Mouse (Mus musculus) cerebellum, postnatal 4 days (tissue): Measurements from ENCODE around the gene Eif4g3.

Experiments used
- DNase-seq, 2 experiments: peaks; one replicate each; pipeline ENCODE4 v3.0.0; 2022; ENCODE audit warnings: low spot score in 2 of 2, mixed read lengths in 1 of 2

The Eif4g3 gene

GRCm38 (mm10) chr4:138061161-138061560 is 68.3 kb downstream of the Eif4g3 start:
- no peak for DNase-seq

GRCm38 (mm10) chr4:138063372-138064265 is 70.8 kb downstream of the Eif4g3 start:
- no peak for DNase-seq

- DNase-seq = no peak
These were observed 72.2 kb downstream of the Eif4g3 start for GRCm38 (mm10) chr4:138064882-138065592.

GRCm38 (mm10) chr4:138065593-138066169 is 72.9 kb downstream of the Eif4g3 start:
- no peak for DNase-seq

GRCm38 (mm10) chr4:138066421-138066820 is 73.6 kb downstream of the Eif4g3 start:
- no peak for DNase-seq

- no peak for DNase-seq
These were observed 75.0 kb downstream of the Eif4g3 start for GRCm38 (mm10) chr4:138067858-138068257.

- DNase-seq = peak in 1 of 2 experiments; percentile 24
These were observed 75.8 kb downstream of the Eif4g3 start for GRCm38 (mm10) chr4:138068598-138068997.

GRCm38 (mm10) chr4:138069371-138069770 is 76.5 kb downstream of the Eif4g3 start:
- no peak for DNase-seq

- no peak for DNase-seq
These were observed 78.7 kb downstream of the Eif4g3 start for GRCm38 (mm10) chr4:138071497-138071896.

GRCm38 (mm10) chr4:138073086-138073485 is 80.3 kb downstream of the Eif4g3 start:
- no peak for DNase-seq

- no peak for DNase-seq
These were observed 80.7 kb downstream of the Eif4g3 start for GRCm38 (mm10) chr4:138073531-138073930.

- no peak for DNase-seq
These were observed 82.2 kb downstream of the Eif4g3 start for GRCm38 (mm10) chr4:138074896-138075584.

- DNase-seq = no peak
These were observed 85.0 kb downstream of the Eif4g3 start for GRCm38 (mm10) chr4:138077663-138078295.

GRCm38 (mm10) chr4:138079234-138079633 is 86.4 kb downstream of the Eif4g3 start:
- DNase-seq = no peak

- DNase-seq = no peak
These were observed 89.6 kb downstream of the Eif4g3 start for GRCm38 (mm10) chr4:138082466-138082865.

- no peak for DNase-seq
These were observed 91.3 kb downstream of the Eif4g3 start for GRCm38 (mm10) chr4:138084103-138084502.

- no peak for DNase-seq
These were observed 92.2 kb downstream of the Eif4g3 start for GRCm38 (mm10) chr4:138084851-138085573.

GRCm38 (mm10) chr4:138086949-138087348 is 94.1 kb downstream of the Eif4g3 start:
- DNase-seq = no peak

- no peak for DNase-seq
These were observed 96.7 kb downstream of the Eif4g3 start for GRCm38 (mm10) chr4:138089512-138089911.

GRCm38 (mm10) chr4:138091562-138092194 is 98.9 kb downstream of the Eif4g3 start:
- no peak for DNase-seq
